Mouse (Mus musculus) neutrophil, adult 5-6 weeks (primary cell): ENCODE data around the gene Dab1. TPM values are rescaled to one million over a fixed set of nuclear protein-coding genes. Genes with fewer than 3 reads are reported as not detected.

Experiments used
- ATAC-seq: fragments of 151-379, 151-347 bp; 2 replicates; pipeline ENCODE4 v1.8.0; 2017; ENCODE audit warnings: mild to moderate bottlenecking, moderate TSS enrichment; ENCODE audit not compliant: insufficient number of reproducible peaks, poor library complexity, low FRiP score, severe bottlenecking; ENCODE audit errors: extremely low read depth
- total RNA-seq: library from RNA; stranded (forward); fragments of 200-1000 nt; gene quantifications from 2 replicates; pipeline ENCODE4 v1.2.3, GENCODE M21; 2017

Dab1 gene
- total RNA-seq, 1 experiment from 2014 or later = not detected

GRCm38 (mm10) chr4:103922431-103922931 lies 303.3 kb downstream of the Dab1 start:
- no peak for ATAC-seq

GRCm38 (mm10) chr4:103926682-103927081 lies 307.5 kb downstream of the Dab1 start:
- ATAC-seq = no peak

GRCm38 (mm10) chr4:103929631-103930030 lies 310.5 kb downstream of the Dab1 start:
- no peak for ATAC-seq

GRCm38 (mm10) chr4:103934364-103934763 lies 315.2 kb downstream of the Dab1 start:
- no peak for ATAC-seq

- no peak for ATAC-seq
Measured at GRCm38 (mm10) chr4:103948255-103948654, 329.1 kb downstream of the Dab1 start.

- ATAC-seq = no peak
Measured at GRCm38 (mm10) chr4:103953652-103954220, 334.6 kb downstream of the Dab1 start.

- ATAC-seq = no peak
Measured at GRCm38 (mm10) chr4:103961134-103962049, 342.2 kb downstream of the Dab1 start.

GRCm38 (mm10) chr4:103969906-103970305 lies 350.7 kb downstream of the Dab1 start:
- no peak for ATAC-seq

GRCm38 (mm10) chr4:103974536-103974935 lies 355.4 kb downstream of the Dab1 start:
- no peak for ATAC-seq

- ATAC-seq = no peak
Measured at GRCm38 (mm10) chr4:103974946-103975345, 355.8 kb downstream of the Dab1 start.

- ATAC-seq = no peak
Measured at GRCm38 (mm10) chr4:103993884-103994283, 374.7 kb downstream of the Dab1 start.

- no peak for ATAC-seq
Measured at GRCm38 (mm10) chr4:103994406-103994805, 375.2 kb downstream of the Dab1 start.

GRCm38 (mm10) chr4:104008406-104008805 lies 389.2 kb downstream of the Dab1 start:
- no peak for ATAC-seq

- no peak for ATAC-seq
Measured at GRCm38 (mm10) chr4:104011683-104012082, 392.5 kb downstream of the Dab1 start.

- no peak for ATAC-seq
Measured at GRCm38 (mm10) chr4:104012150-104012549, 393.0 kb downstream of the Dab1 start.

- ATAC-seq = no peak
Measured at GRCm38 (mm10) chr4:104025117-104025694, 406.0 kb downstream of the Dab1 start.

GRCm38 (mm10) chr4:104026834-104027233 lies 407.7 kb downstream of the Dab1 start:
- ATAC-seq = no peak

- ATAC-seq = no peak
Measured at GRCm38 (mm10) chr4:104027239-104027638, 408.1 kb downstream of the Dab1 start.

GRCm38 (mm10) chr4:104036091-104036490 lies 416.9 kb downstream of the Dab1 start:
- ATAC-seq = no peak

- ATAC-seq = no peak
Measured at GRCm38 (mm10) chr4:104039588-104039987, 420.4 kb downstream of the Dab1 start.
